Mouse (Mus musculus) testis, postnatal 14 days (tissue): Measurements from ENCODE around the gene Selenbp2.
"Not testable (repeated sequence)": the region's sequence is repeated elsewhere in the genome, so short reads cannot be mapped to it uniquely, and the experiment has no call there.

Source experiments
- DNase-seq: peaks from one replicate; pipeline ENCODE4 v3.0.0; 2021; ENCODE audit warnings: low spot score

The Selenbp2 gene

GRCm38 (mm10) chr3:94691694-94692093, 1.7 kb upstream of the Selenbp2 start:
- DNase-seq, result not testable (repeated sequence)

GRCm38 (mm10) chr3:94693874-94694273, 518 bp downstream of the Selenbp2 start:
- DNase-seq, result not testable (repeated sequence)

- DNase-seq, result not testable (repeated sequence)
Measured at GRCm38 (mm10) chr3:94695591-94695990, 2.2 kb downstream of the Selenbp2 start.

- not testable (repeated sequence) for DNase-seq
Measured at GRCm38 (mm10) chr3:94696257-94696656, 2.9 kb downstream of the Selenbp2 start.

GRCm38 (mm10) chr3:94702163-94702810, 8.9 kb downstream of the Selenbp2 start:
- DNase-seq, result not testable (repeated sequence)

- DNase-seq, result no peak
Measured at GRCm38 (mm10) chr3:94702856-94703255, 9.5 kb downstream of the Selenbp2 start.

- DNase-seq, result not testable (repeated sequence)
Measured at GRCm38 (mm10) chr3:94703364-94703763, 10.0 kb downstream of the Selenbp2 start.

- not testable (repeated sequence) for DNase-seq
Measured at GRCm38 (mm10) chr3:94710591-94710990, 17.2 kb downstream of the Selenbp2 start.

GRCm38 (mm10) chr3:94713424-94713823, 20.1 kb downstream of the Selenbp2 start:
- not testable (repeated sequence) for DNase-seq

- DNase-seq, result not testable (repeated sequence)
Measured at GRCm38 (mm10) chr3:94718253-94718652, 24.9 kb downstream of the Selenbp2 start.

GRCm38 (mm10) chr3:94723637-94724036, 30.3 kb downstream of the Selenbp2 start:
- DNase-seq, result not testable (repeated sequence)

- no peak for DNase-seq
Measured at GRCm38 (mm10) chr3:94745691-94746090, 52.3 kb downstream of the Selenbp2 start.
